ENCODE assay signal across 12 mouse cellular contexts in the genomic region with DNA sequence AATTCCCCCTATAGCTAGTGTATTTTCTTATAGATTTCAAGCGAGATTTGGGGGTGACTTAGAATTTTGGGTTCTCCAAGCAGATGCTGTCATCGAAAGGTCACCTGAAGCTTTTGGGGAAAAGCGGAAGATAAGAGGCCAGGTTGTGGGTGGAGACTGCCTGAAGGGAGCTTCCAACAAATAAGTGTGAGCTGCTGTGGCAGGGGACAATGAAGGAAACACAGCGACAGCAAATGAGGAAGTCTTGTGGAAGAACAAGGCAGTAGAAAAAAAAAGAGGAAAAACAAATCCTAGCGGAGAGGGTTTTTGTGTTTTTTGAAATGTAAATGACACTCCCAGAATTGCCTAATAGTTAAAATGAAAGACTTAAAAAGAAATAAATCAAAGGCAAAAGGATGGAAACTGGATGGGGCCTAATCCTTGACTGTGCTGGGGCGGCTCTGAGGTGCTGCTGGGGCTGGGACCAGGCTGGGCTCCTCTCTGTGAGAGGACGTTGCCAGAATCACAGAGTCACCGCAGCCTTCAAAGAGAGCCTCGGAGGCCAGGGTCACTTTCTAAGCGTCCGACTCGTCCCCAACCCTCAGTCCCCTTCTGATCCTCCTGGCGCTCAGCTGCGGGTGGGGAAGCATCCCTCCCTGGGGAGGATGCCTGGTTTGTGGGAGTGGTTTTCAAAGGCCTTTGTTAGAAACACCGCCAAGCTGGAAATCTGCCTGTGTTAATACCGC. TPM values are rescaled to one million over a fixed set of nuclear protein-coding genes. Genes with fewer than 3 reads are reported as not detected.
DNase-seq lines count a peak whose midpoint lies in the region; ATAC-seq and TF ChIP-seq lines count a peak whose summit lies in the region.
"Had no signal": no experiment of that assay in that cellular context is flagged by ENCODE, and none has a peak within 500 bp of the region (broad histone marks: within the 10 kb centered on the region; RNA-seq: fewer than 3 reads in every experiment).

No protein-coding gene starts in this region.

- peak overlapping the region; percentile 24; the same call in 1 of the 2 replicates for H3K4me2 ChIP-seq in forebrain, embryonic 13.5 days
- H3K4me2 ChIP-seq: heart, embryonic 11.5 days had no signal

- no peaks in the 10 kb centered on the region for H3K27me3 ChIP-seq in forebrain, embryonic 13.5 days

- 10% methylated on average over 16 of the region's 16 CpGs for WGBS in forebrain, embryonic 13.5 days

- no peaks in the 10 kb centered on the region for H3K36me3 ChIP-seq in ES-E14 (ENCODE audit: control insufficient read depth, insufficient read depth, low read length, poor library complexity, severe bottlenecking)
- no peaks in the 10 kb centered on the region for H3K36me3 ChIP-seq in forebrain, embryonic 13.5 days (ENCODE audit: poor library complexity, severe bottlenecking)

- H3K4me3 ChIP-seq in ES-E14 (ENCODE audit: insufficient read depth in 1 of 2, low read depth in 1 of 2, low read length in 2 of 2, poor library complexity in 1 of 2, severe bottlenecking in 1 of 2), result no peak overlapping the region
- no peak overlapping the region for H3K4me3 ChIP-seq in forebrain, embryonic 13.5 days

- no peaks in the 10 kb centered on the region for H3K9me3 ChIP-seq in ES-E14 (ENCODE audit: control insufficient read depth, insufficient read depth, low read depth, low read length)
- H3K9me3 ChIP-seq in forebrain, embryonic 13.5 days (replicated peaks), result no peaks in the 10 kb centered on the region

- peak; percentile 39 for DNase-seq in embryo, embryonic 10.5 days (ENCODE audit: low spot score)
- DNase-seq in embryo, embryonic 9.5 days (ENCODE audit: extremely low spot score), result no peak
- no peak for DNase-seq in ES-E14 (ENCODE audit: low read depth, low spot score)
- no peak for DNase-seq in retina, embryonic 14.5 days (ENCODE audit: low spot score)
- DNase-seq in left cerebral cortex, postnatal 10 days (ENCODE audit: extremely low spot score in 1 of 2, low spot score in 2 of 2), result no peak
- no peak for DNase-seq in adrenal gland, adult (ENCODE audit: inconsistent age in 2 of 2, low spot score in 1 of 2)
- DNase-seq: adrenal gland, postnatal 10 days; cerebellum, adult 9-10 months had no signal

- H3K4me1 ChIP-seq in ES-E14 (ENCODE audit: control insufficient read depth in 2 of 2, insufficient read depth in 2 of 2, low read length in 2 of 2, poor library complexity in 1 of 2), result peaks cover 2 to 8% of the 10 kb centered on the region in 2 experiments; a peak in 3 of 4 replicates
- H3K4me1 ChIP-seq in forebrain, embryonic 13.5 days, result peaks cover 16% of the 10 kb centered on the region

- no peak for ATAC-seq in forebrain, embryonic 13.5 days
- 0 out of 2 replicates have a peak, but pooled peaks have one; percentile 23 for ATAC-seq in megakaryocyte progenitor cell, adult 5-6 weeks (replicated peaks; ENCODE audit: poor library complexity)
- ATAC-seq: inflammation-experienced regulatory T-cells, adult 6 months had no signal

- in situ Hi-C loops in ES-E14 (cut with MboI; ENCODE audit: low sequenced_read_pairs in 2 of 2, unreplicated experiment in 2 of 2), result no loop called here

- H3K27ac ChIP-seq in ES-E14 (ENCODE audit: insufficient read depth, low read depth, low read length, poor library complexity, severe bottlenecking), result no peak overlapping the region
- peak overlapping the region; percentile 8 for H3K27ac ChIP-seq in forebrain, embryonic 13.5 days

- peak overlapping the region; percentile 23; the same call in 1 of the 2 replicates for H3K9ac ChIP-seq in ES-E14 (ENCODE audit: insufficient read depth, low read depth, low read length, poor library complexity, severe bottlenecking)
- peak overlapping the region; percentile 52 for H3K9ac ChIP-seq in forebrain, embryonic 13.5 days

- intact Hi-C loops in left cerebral cortex, postnatal 10 days (cut with DNase I), result no loop called here

TF ChIP-seq in ES-E14, 5 proteins besides CTCF, POLR2A, EP300 and RAD21:
- TF ChIP-seq MAFK (IDR thresholded peaks at IDR 0.05; ENCODE audit: insufficient read depth, low read depth, low read length) (no peak), CHD2 (IDR thresholded peaks at IDR 0.05; ENCODE audit: low read depth, low read length) (no peak), ZNF384 (IDR thresholded peaks at IDR 0.05; ENCODE audit: low read depth, low read length) (no peak), HCFC1 (IDR thresholded peaks at IDR 0.05; ENCODE audit: borderline replicate concordance, insufficient read depth, low read length) (no peak), ZC3H11A (IDR thresholded peaks at IDR 0.05; ENCODE audit: borderline replicate concordance, low read depth, low read length) (no peak)
TF ChIP-seq in ES-E14: peak in this region for 0.

RNA-seq across cellular contexts. Expression of a gene that starts 11.0 kb away (rescaled TPM):
- total RNA-seq in ES-E14 (2012; rRNA removed), result 80.8 and 115 TPM in 2 replicates
- polyA plus RNA-seq in forebrain, embryonic 13.5 days (2015; fragmentation: Nextera tagmentation; extraction: Ambion mirVana), result 62.1 and 64.7 TPM in 2 replicates
- total RNA-seq in megakaryocyte progenitor cell, adult 5-6 weeks (2015), result 27.6 and 30.9 TPM in 2 replicates
- total RNA-seq in megakaryocyte progenitor cell, adult 5-6 weeks (2017), result 28.9 and 30.0 TPM in 2 replicates
- 10 to 100 TPM; 43.5 to 45.3 TPM for total RNA-seq in left cerebral cortex, postnatal 10 days (2021)

RNA-seq across cellular contexts. Expression of a gene that starts 33.7 kb away (rescaled TPM):
- 205 and 290 TPM in 2 replicates for total RNA-seq in ES-E14 (2012; rRNA removed)
- 267 and 274 TPM in 2 replicates for polyA plus RNA-seq in forebrain, embryonic 13.5 days (2015; fragmentation: Nextera tagmentation; extraction: Ambion mirVana)
- 138 and 162 TPM in 2 replicates for total RNA-seq in megakaryocyte progenitor cell, adult 5-6 weeks (2015)
- total RNA-seq in megakaryocyte progenitor cell, adult 5-6 weeks (2017), result 106 and 135 TPM in 2 replicates
- total RNA-seq in left cerebral cortex, postnatal 10 days (2021), result 100 to 1,000 TPM; 142 to 161 TPM

RNA-seq across cellular contexts. Expression of a gene that starts 35.9 kb away (rescaled TPM):
- 2.7 and 3.4 TPM in 2 replicates for total RNA-seq in ES-E14 (2012; rRNA removed)
- polyA plus RNA-seq in forebrain, embryonic 13.5 days (2015; fragmentation: Nextera tagmentation; extraction: Ambion mirVana), result 17.7 and 19.5 TPM in 2 replicates
- 0.54 TPM in 1 of 2 replicates, not detected in the other for total RNA-seq in megakaryocyte progenitor cell, adult 5-6 weeks (2015)
- total RNA-seq in megakaryocyte progenitor cell, adult 5-6 weeks (2017), result 0.37 TPM in 1 of 2 replicates, not detected in the other
- total RNA-seq in left cerebral cortex, postnatal 10 days (2021), result 10 to 100 TPM; 18.4 to 19.1 TPM
- polyA plus RNA-seq: inflammation-experienced regulatory T-cells, adult 6 months had no signal

RNA-seq across cellular contexts. Expression of a gene that starts 42.5 kb away (rescaled TPM):
- total RNA-seq in ES-E14 (2012; rRNA removed), result 25.4 and 31.2 TPM in 2 replicates
- polyA plus RNA-seq in forebrain, embryonic 13.5 days (2015; fragmentation: Nextera tagmentation; extraction: Ambion mirVana), result 12.2 and 12.6 TPM in 2 replicates
- total RNA-seq in megakaryocyte progenitor cell, adult 5-6 weeks (2015), result 17.2 and 18.2 TPM in 2 replicates
- 13.4 and 13.5 TPM in 2 replicates for total RNA-seq in megakaryocyte progenitor cell, adult 5-6 weeks (2017)
- total RNA-seq in left cerebral cortex, postnatal 10 days (2021), result 1 to 10 TPM; 4.5 TPM

RNA-seq across cellular contexts. Expression of a gene that starts 45.6 kb away (rescaled TPM):
- 2.9 and 3.0 TPM in 2 replicates for total RNA-seq in ES-E14 (2012; rRNA removed)
- 18.2 and 18.3 TPM in 2 replicates for polyA plus RNA-seq in forebrain, embryonic 13.5 days (2015; fragmentation: Nextera tagmentation; extraction: Ambion mirVana)
- 3.2 and 3.7 TPM in 2 replicates for total RNA-seq in megakaryocyte progenitor cell, adult 5-6 weeks (2015)
- total RNA-seq in megakaryocyte progenitor cell, adult 5-6 weeks (2017), result 2.5 and 7.4 TPM in 2 replicates
- 10 to 100 TPM; 25.9 to 26.0 TPM for total RNA-seq in left cerebral cortex, postnatal 10 days (2021)
